Mouse (Mus musculus): ENCODE measurements around the gene Clasp2.

The Clasp2 gene

GRCm38 (mm10) chr9:113930534-113931374, 189.5 kb downstream of the Clasp2 start, which contains the start of gene Ubp1:
Gene Ubp1, plus strand, starts transcription at chr9:113930934.
- DNase-seq (ENCODE audit: low read depth in 1 of 2, low spot score in 2 of 2), result peak; percentile 90 to 95

GRCm38 (mm10) chr9:113931375-113932099, 190.3 kb downstream of the Clasp2 start:
- peak in 1 of 2 experiments; percentile 5 for DNase-seq (ENCODE audit: low read depth in 1 of 2, low spot score in 2 of 2)

- peak in 1 of 2 experiments; percentile 4 for DNase-seq (ENCODE audit: low read depth in 1 of 2, low spot score in 2 of 2)
Measured at GRCm38 (mm10) chr9:113932100-113932470, 190.8 kb downstream of the Clasp2 start.

GRCm38 (mm10) chr9:113932501-113932900, 191.2 kb downstream of the Clasp2 start:
- no peak for DNase-seq (ENCODE audit: low read depth in 1 of 2, low spot score in 2 of 2)

- no peak for DNase-seq (ENCODE audit: low read depth in 1 of 2, low spot score in 2 of 2)
Measured at GRCm38 (mm10) chr9:113935638-113936037, 194.4 kb downstream of the Clasp2 start.

GRCm38 (mm10) chr9:113939063-113939850, 198.0 kb downstream of the Clasp2 start:
- DNase-seq (ENCODE audit: low read depth in 1 of 2, low spot score in 2 of 2), result no peak

- DNase-seq (ENCODE audit: low read depth in 1 of 2, low spot score in 2 of 2), result no peak
Measured at GRCm38 (mm10) chr9:113941103-113941805, 200.0 kb downstream of the Clasp2 start.

- DNase-seq (ENCODE audit: low read depth in 1 of 2, low spot score in 2 of 2), result no peak
Measured at GRCm38 (mm10) chr9:113943372-113943771, 202.1 kb downstream of the Clasp2 start.

GRCm38 (mm10) chr9:113947216-113947615, 205.9 kb downstream of the Clasp2 start:
- no peak for DNase-seq (ENCODE audit: low read depth in 1 of 2, low spot score in 2 of 2)

GRCm38 (mm10) chr9:113957777-113958176, 216.5 kb downstream of the Clasp2 start:
- no peak for DNase-seq (ENCODE audit: low read depth in 1 of 2, low spot score in 2 of 2)

GRCm38 (mm10) chr9:113963718-113964117, 222.4 kb downstream of the Clasp2 start:
- no peak for DNase-seq (ENCODE audit: low read depth in 1 of 2, low spot score in 2 of 2)

GRCm38 (mm10) chr9:113964415-113964814, 223.1 kb downstream of the Clasp2 start:
- no peak for DNase-seq (ENCODE audit: low read depth in 1 of 2, low spot score in 2 of 2)

- DNase-seq (ENCODE audit: low read depth in 1 of 2, low spot score in 2 of 2), result no peak
Measured at GRCm38 (mm10) chr9:113966838-113967237, 225.6 kb downstream of the Clasp2 start.

- DNase-seq (ENCODE audit: low read depth in 1 of 2, low spot score in 2 of 2), result no peak
Measured at GRCm38 (mm10) chr9:113968967-113969366, 227.7 kb downstream of the Clasp2 start.

Data from monocyte, adult 2 months (primary cell).